Mouse (Mus musculus) hindbrain, embryonic 12.5 days (tissue): Measurements from ENCODE around the gene Zfp652. TPM values are rescaled to one million over a fixed set of nuclear protein-coding genes. Genes with fewer than 3 reads are reported as not detected.

Source experiments
- ATAC-seq: fragments of 200-750 bp; cut with Nextera tagmentation; 2 replicates; pipeline ENCODE4 v1.8.0; 2017; ENCODE audit warnings: moderate TSS enrichment; ENCODE audit not compliant: low FRiP score
- H3K27ac ChIP-seq: fragments of 300-500 bp; sonication (generic); 2 replicates; pipeline ENCODE4 v1.5.1; 2016; ENCODE audit warnings: mild to moderate bottlenecking
- H3K27me3 ChIP-seq: fragments of 300-500 bp; sonication (generic); 2 replicates; pipeline ENCODE4 v1.6.1; 2016; ENCODE audit warnings: mild to moderate bottlenecking
- H3K36me3 ChIP-seq: fragments of 300-500 bp; sonication (generic); 2 replicates; pipeline ENCODE4 v1.6.1; 2016; ENCODE audit warnings: mild to moderate bottlenecking
- H3K4me1 ChIP-seq: fragments of 300-500 bp; sonication (generic); 2 replicates; pipeline ENCODE4 v1.6.1; 2016
- H3K4me2 ChIP-seq: fragments of 300-500 bp; sonication (generic); replicated peaks from 2 replicates; pipeline ENCODE4 v1.6.1; 2016; ENCODE audit warnings: mild to moderate bottlenecking
- H3K4me3 ChIP-seq: fragments of 300-500 bp; sonication (generic); 2 replicates; pipeline ENCODE4 v1.5.1; 2016; ENCODE audit warnings: mild to moderate bottlenecking
- H3K9ac ChIP-seq: fragments of 300-500 bp; sonication (generic); 2 replicates; pipeline ENCODE4 v1.6.1; 2016; ENCODE audit warnings: mild to moderate bottlenecking, moderate library complexity
- H3K9me3 ChIP-seq: fragments of 300-500 bp; sonication (generic); replicated peaks from 2 replicates; pipeline ENCODE4 v1.6.1; 2016; ENCODE audit warnings: mild to moderate bottlenecking
- WGBS: fragments of 180-500 bp; shearing (Covaris S2); methylation state at CpG from one replicate; pipeline ENCODE4 v1.1.7; 2016; 5-methylcytosine and 5-hydroxymethylcytosine counted together
- polyA plus RNA-seq: library from polyadenylated mRNA; unstranded; fragments of >200 nt; fragmentation: Nextera tagmentation; extraction: Ambion mirVana; gene quantifications from 2 replicates; pipeline ENCODE4 v1.2.1, GENCODE M21; 2016

Gene Zfp652
- polyA plus RNA-seq, 1 experiment from 2014 or later = 30.5 TPM

GRCm38 (mm10) chr11:95713811-95714241 is 1.4 kb downstream of the Zfp652 start:
- Histone ChIP-seq H3K4me1 (peaks cover 25% of the 10 kb centered on the region), H3K4me2 (peak overlapping the region; percentile 86), H3K36me3 (no peaks in the 10 kb centered on the region), H3K27me3 (no peaks in the 10 kb centered on the region), H3K4me3 (peak overlapping the region; percentile 94), H3K9ac (peak overlapping the region; percentile 97), H3K9me3 (no peaks in the 10 kb centered on the region), H3K27ac (peak overlapping the region; percentile 99)
- 0 out of 2 replicates have a peak, but pooled peaks have one; percentile 15 for ATAC-seq
- 0% methylated on average over 13 of the region's 13 CpGs for WGBS

- WGBS = 41% methylated on average over 7 of the region's 7 CpGs
- H3K27me3 ChIP-seq = no peaks in the 10 kb centered on the region
- no peak for ATAC-seq
- H3K4me2 ChIP-seq = peak overlapping the region; percentile 86
- peaks cover 25% of the 10 kb centered on the region for H3K4me1 ChIP-seq
- peak overlapping the region; percentile 94 for H3K4me3 ChIP-seq
- H3K9me3 ChIP-seq = no peaks in the 10 kb centered on the region
- peak overlapping the region; percentile 97 for H3K9ac ChIP-seq
- H3K27ac ChIP-seq = peak overlapping the region; percentile 99; the same call in 1 of the 2 replicates
- H3K36me3 ChIP-seq = no peaks in the 10 kb centered on the region
These were observed 1.9 kb downstream of the Zfp652 start for GRCm38 (mm10) chr11:95714411-95714810.

- WGBS = 76% methylated on average over 8 of the region's 8 CpGs
- H3K36me3 ChIP-seq = no peaks in the 10 kb centered on the region
- no peaks in the 10 kb centered on the region for H3K9me3 ChIP-seq
- H3K4me3 ChIP-seq = no peak overlapping the region
- H3K4me2 ChIP-seq = no peak overlapping the region
- H3K27me3 ChIP-seq = no peaks in the 10 kb centered on the region
- no peak overlapping the region for H3K9ac ChIP-seq
- H3K4me1 ChIP-seq = peaks cover 25% of the 10 kb centered on the region
- no peak overlapping the region for H3K27ac ChIP-seq
- no peak for ATAC-seq
These were observed 3.7 kb downstream of the Zfp652 start for GRCm38 (mm10) chr11:95716136-95716535.

- ATAC-seq = no peak
- Histone ChIP-seq H3K9me3 (no peaks in the 10 kb centered on the region), H3K4me3 (no peak overlapping the region), H3K27ac (no peak overlapping the region), H3K4me1 (peaks cover 19% of the 10 kb centered on the region), H3K36me3 (no peaks in the 10 kb centered on the region), H3K9ac (no peak overlapping the region), H3K27me3 (no peaks in the 10 kb centered on the region), H3K4me2 (no peak overlapping the region)
- WGBS = 92% methylated on average over 3 of the region's 3 CpGs
These were observed 6.9 kb downstream of the Zfp652 start for GRCm38 (mm10) chr11:95719356-95719755.

GRCm38 (mm10) chr11:95723287-95723686 is 10.8 kb downstream of the Zfp652 start, which contains the start of gene B130006D01Rik:
TSS of gene B130006D01Rik (plus strand) at chr11:95723587.
- H3K9me3 ChIP-seq = no peaks in the 10 kb centered on the region
- H3K4me1 ChIP-seq = no peaks in the 10 kb centered on the region
- no peak for ATAC-seq
- H3K36me3 ChIP-seq = no peaks in the 10 kb centered on the region
- no peak within 1 kb of the TSS for H3K4me2 ChIP-seq
- no peaks in the 10 kb centered on the region for H3K27me3 ChIP-seq
- no peak within 1 kb of the TSS for H3K27ac ChIP-seq
- no peak within 1 kb of the TSS for H3K4me3 ChIP-seq
- no peak within 1 kb of the TSS for H3K9ac ChIP-seq
- WGBS = 95% methylated on average over 5 of the region's 5 CpGs

- Histone ChIP-seq H3K4me2 (no peak overlapping the region), H3K27ac (no peak overlapping the region), H3K36me3 (no peaks in the 10 kb centered on the region), H3K4me3 (no peak overlapping the region), H3K4me1 (no peaks in the 10 kb centered on the region), H3K27me3 (no peaks in the 10 kb centered on the region), H3K9me3 (no peaks in the 10 kb centered on the region), H3K9ac (no peak overlapping the region)
- ATAC-seq = no peak
- WGBS = 94% methylated on average over 4 of the region's 4 CpGs
These were observed 12.0 kb downstream of the Zfp652 start for GRCm38 (mm10) chr11:95724466-95724865.

GRCm38 (mm10) chr11:95726156-95726555 is 13.7 kb downstream of the Zfp652 start:
- 86% methylated on average over 4 of the region's 4 CpGs for WGBS
- H3K9me3 ChIP-seq = no peaks in the 10 kb centered on the region
- H3K27me3 ChIP-seq = no peaks in the 10 kb centered on the region
- H3K36me3 ChIP-seq = no peaks in the 10 kb centered on the region
- H3K27ac ChIP-seq = no peak overlapping the region
- no peaks in the 10 kb centered on the region for H3K4me1 ChIP-seq
- no peak for ATAC-seq
- no peak overlapping the region for H3K9ac ChIP-seq
- H3K4me3 ChIP-seq = no peak overlapping the region
- no peak overlapping the region for H3K4me2 ChIP-seq

GRCm38 (mm10) chr11:95727947-95728346 is 15.5 kb downstream of the Zfp652 start:
- WGBS = 90% methylated on average over 5 of the region's 5 CpGs
- no peaks in the 10 kb centered on the region for H3K4me1 ChIP-seq
- H3K9ac ChIP-seq = no peak overlapping the region
- no peak overlapping the region for H3K27ac ChIP-seq
- no peaks in the 10 kb centered on the region for H3K9me3 ChIP-seq
- H3K27me3 ChIP-seq = no peaks in the 10 kb centered on the region
- no peaks in the 10 kb centered on the region for H3K36me3 ChIP-seq
- H3K4me3 ChIP-seq = no peak overlapping the region
- H3K4me2 ChIP-seq = no peak overlapping the region
- ATAC-seq = no peak

GRCm38 (mm10) chr11:95728916-95729907 is 16.7 kb downstream of the Zfp652 start:
- Histone ChIP-seq H3K4me2 (no peak overlapping the region), H3K36me3 (no peaks in the 10 kb centered on the region), H3K27ac (no peak overlapping the region), H3K4me3 (no peak overlapping the region), H3K9ac (no peak overlapping the region), H3K4me1 (no peaks in the 10 kb centered on the region), H3K27me3 (no peaks in the 10 kb centered on the region), H3K9me3 (no peaks in the 10 kb centered on the region)
- no peak for ATAC-seq
- WGBS = 86% methylated on average over 12 of the region's 12 CpGs

GRCm38 (mm10) chr11:95734485-95734884 is 22.0 kb downstream of the Zfp652 start:
- Histone ChIP-seq H3K36me3 (no peaks in the 10 kb centered on the region), H3K27me3 (no peaks in the 10 kb centered on the region), H3K4me1 (no peaks in the 10 kb centered on the region), H3K27ac (no peak overlapping the region), H3K4me2 (no peak overlapping the region), H3K9ac (no peak overlapping the region), H3K4me3 (no peak overlapping the region), H3K9me3 (no peaks in the 10 kb centered on the region)
- no peak for ATAC-seq
- 85% methylated on average over 2 of the region's 2 CpGs for WGBS

GRCm38 (mm10) chr11:95737811-95738210 is 25.3 kb downstream of the Zfp652 start:
- 87% methylated on average over 3 of the region's 3 CpGs for WGBS

GRCm38 (mm10) chr11:95744521-95744920 is 32.0 kb downstream of the Zfp652 start:
- H3K27me3 ChIP-seq = no peaks in the 10 kb centered on the region
- H3K4me2 ChIP-seq = no peak overlapping the region
- no peaks in the 10 kb centered on the region for H3K4me1 ChIP-seq
- no peak for ATAC-seq
- H3K4me3 ChIP-seq = no peak overlapping the region
- no peak overlapping the region for H3K9ac ChIP-seq
- H3K36me3 ChIP-seq = peaks cover 15% of the 10 kb centered on the region
- 90% methylated on average over 2 of the region's 2 CpGs for WGBS
- peaks cover 4% of the 10 kb centered on the region; the same call in 1 of the 2 replicates for H3K9me3 ChIP-seq
- H3K27ac ChIP-seq = no peak overlapping the region

More at GRCm38 (mm10) chr11:95737811-95738210, 25.3 kb downstream of the Zfp652 start:
- Histone ChIP-seq H3K9me3 (no peaks in the 10 kb centered on the region), H3K36me3 (no peaks in the 10 kb centered on the region), H3K4me1 (no peaks in the 10 kb centered on the region), H3K27me3 (no peaks in the 10 kb centered on the region), H3K4me2 (no peak overlapping the region), H3K4me3 (no peak overlapping the region), H3K9ac (no peak overlapping the region), H3K27ac (no peak overlapping the region)
- ATAC-seq = no peak
